Mouse (Mus musculus) ES-E14 (cell line): Measurements from ENCODE around the gene Hsp90ab1. TPM values are rescaled to one million over a fixed set of nuclear protein-coding genes. Genes with fewer than 3 reads are reported as not detected.
A peak's percentile ranks its signal among the peaks of the same experiment; 100 is the strongest.

Experiments used
- DNase-seq: peaks from one replicate; pipeline ENCODE4 v3.0.0-alpha.2; 2013; ENCODE audit warnings: low read depth, low spot score
- H3K27ac ChIP-seq: 2 replicates; pipeline ENCODE4 v1.5.1; 2012; ENCODE audit warnings: low read depth, mild to moderate bottlenecking, low read length, moderate library complexity, mixed read lengths; ENCODE audit not compliant: poor library complexity, insufficient read depth, severe bottlenecking
- H3K36me3 ChIP-seq: 2 replicates; pipeline ENCODE4 v1.6.1; 2012; ENCODE audit warnings: mild to moderate bottlenecking, low read length, moderate library complexity, mixed read lengths; ENCODE audit not compliant: control insufficient read depth, poor library complexity, insufficient read depth, severe bottlenecking
- H3K4me1 ChIP-seq, 2 experiments: fragments of 150-350 bp in 1 of 2; sonication (generic) in 1 of 2; 2 replicates each; pipeline ENCODE4 v1.6.1; 2012; ENCODE audit warnings: low read length in 2 of 2, mild to moderate bottlenecking in 1 of 2, mixed read lengths in 1 of 2; ENCODE audit not compliant: control insufficient read depth in 2 of 2, insufficient read depth in 2 of 2, poor library complexity in 1 of 2
- H3K4me3 ChIP-seq, 2 experiments: fragments of 150-350 bp in 1 of 2; sonication (generic) in 1 of 2; 2 replicates each; pipeline ENCODE4 v1.5.1; 2012; ENCODE audit warnings: low read length in 2 of 2, low read depth in 1 of 2, mild to moderate bottlenecking in 1 of 2, mixed read lengths in 1 of 2; ENCODE audit not compliant: insufficient read depth in 1 of 2, poor library complexity in 1 of 2, severe bottlenecking in 1 of 2
- H3K9ac ChIP-seq: 2 replicates; pipeline ENCODE4 v1.6.1; 2012; ENCODE audit warnings: low read depth, mild to moderate bottlenecking, low read length, mixed read lengths; ENCODE audit not compliant: poor library complexity, insufficient read depth, severe bottlenecking
- H3K9me3 ChIP-seq: fragments of 150-350 bp; sonication (generic); 2 replicates; pipeline ENCODE4 v1.6.1; 2012; ENCODE audit warnings: low read depth, mild to moderate bottlenecking, low read length; ENCODE audit not compliant: control insufficient read depth, insufficient read depth
- CHD2 ChIP-seq: IDR thresholded peaks from 2 replicates; pipeline ENCODE4 v1.6.1; 2014; ENCODE audit warnings: mild to moderate bottlenecking, low read depth, low read length, inconsistent platforms
- HCFC1 ChIP-seq: IDR thresholded peaks from 2 replicates; pipeline ENCODE4 v1.6.1; 2012; ENCODE audit warnings: low read length, inconsistent platforms, borderline replicate concordance; ENCODE audit not compliant: insufficient read depth
- MAFK ChIP-seq: IDR thresholded peaks from 2 replicates; pipeline ENCODE4 v1.6.1; 2014; ENCODE audit warnings: mild to moderate bottlenecking, low read depth, low read length, inconsistent platforms; ENCODE audit not compliant: insufficient read depth
- ZC3H11A ChIP-seq: IDR thresholded peaks from 2 replicates; pipeline ENCODE4 v1.6.1; 2012; ENCODE audit warnings: low read depth, mild to moderate bottlenecking, inconsistent platforms, low read length, borderline replicate concordance
- ZNF384 ChIP-seq: IDR thresholded peaks from 2 replicates; pipeline ENCODE4 v1.6.1; 2012; ENCODE audit warnings: low read depth, low read length, inconsistent platforms
- in situ Hi-C, 2 experiments: fragments of 600-800 bp; cut with MboI; formaldehyde crosslinking; loops; one replicate each; pipeline ENCODE4 v1.15.1; 2025; ENCODE audit warnings: low sequenced_read_pairs in 2 of 2, inconsistent platforms in 1 of 2; ENCODE audit not compliant: unreplicated experiment in 2 of 2
- total RNA-seq: library from RNA; depleted of rRNA; stranded (reverse); fragments of 300-350 nt; gene quantifications from 2 replicates; pipeline ENCODE4 v1.2.3, GENCODE M21; 2012

Gene Hsp90ab1
- total RNA-seq, 1 experiment: 1,660 TPM

DNA sequence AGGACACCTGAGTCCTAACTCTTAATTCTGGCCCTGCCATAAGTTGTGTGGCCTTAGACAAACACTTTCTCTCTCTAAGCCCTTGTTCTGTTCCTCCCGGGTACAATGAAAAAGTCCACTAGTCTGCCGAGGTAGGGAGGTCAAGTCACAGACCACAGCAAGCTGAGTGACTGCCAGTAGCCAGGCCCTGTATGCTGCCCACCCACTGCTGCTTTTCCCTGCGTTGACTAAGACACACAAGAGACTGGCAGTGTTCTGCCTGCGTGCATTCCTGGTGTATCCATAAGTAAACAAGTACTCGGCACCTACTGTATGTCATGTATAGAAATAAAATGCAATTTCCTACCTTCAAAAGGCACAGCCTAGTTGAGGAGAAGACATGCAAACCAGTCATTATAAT is 22.8 kb downstream of the Hsp90ab1 start:
- TF ChIP-seq ZC3H11A: no peak
- no peak for TF ChIP-seq ZNF384
- TF ChIP-seq HCFC1: no peak
- no peak for TF ChIP-seq CHD2
- no peak for TF ChIP-seq MAFK
- in situ Hi-C loops: loop anchor here (10.0 kb wide), 1 partner anchor 75 kb away; the partner anchor contains the start of gene Spats1 (in 2 of the 2)
- Histone ChIP-seq H3K27ac (no peak overlapping the region), H3K9me3 (no peaks in the 10 kb centered on the region), H3K4me1 (peaks cover 4% of the 10 kb centered on the region in 2 experiments; a peak in 2 of 4 replicates), H3K9ac (no peak overlapping the region), H3K4me3 (peak overlapping the region in 1 of 2 experiments; percentile 71; a peak in 1 of 4 replicates), H3K36me3 (no peaks in the 10 kb centered on the region)
- DNase-seq: no peak

DNA sequence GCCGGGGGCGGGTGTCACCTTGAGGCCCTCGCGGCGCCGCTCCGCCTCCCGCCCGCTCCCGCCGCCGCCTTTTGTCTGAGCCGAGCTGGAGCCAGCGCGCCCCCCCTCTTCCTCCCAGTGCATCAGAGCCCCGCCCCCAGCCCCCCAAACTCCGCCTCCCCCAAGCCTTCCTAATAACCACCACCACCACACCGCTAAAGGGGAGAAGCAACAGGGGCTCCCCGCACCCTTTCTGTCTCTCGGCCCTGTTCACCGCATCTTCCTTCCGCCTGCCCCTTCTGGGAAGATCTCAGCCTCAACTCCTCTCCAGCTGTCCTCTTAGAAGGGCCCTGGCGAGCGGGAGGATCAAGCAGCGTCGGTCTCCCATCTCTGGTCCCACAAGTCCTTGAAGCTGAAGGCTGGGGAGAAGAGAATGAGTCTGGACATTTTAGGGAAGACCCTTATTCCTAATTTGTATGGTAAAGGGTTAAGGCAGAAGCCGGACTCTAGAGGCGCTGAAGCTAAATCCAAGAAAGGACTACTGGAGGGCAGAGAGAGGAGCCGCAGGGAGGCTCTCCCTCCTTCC is 23.4 kb downstream of the Hsp90ab1 start, which contains the start of gene Tmem151b:
Tmem151b (minus strand) TSS at position 61 of the 565 bp plus-strand sequence.
- Histone ChIP-seq H3K9me3 (no peaks in the 10 kb centered on the region), H3K27ac (no peak within 1 kb of the TSS), H3K4me3 (peak within 1 kb of the TSS; percentile 81 to 90), H3K9ac (peak within 1 kb of the TSS; percentile 75), H3K4me1 (peaks cover 2 to 5% of the 10 kb centered on the region in 2 experiments; a peak in 1 of 4 replicates), H3K36me3 (no peaks in the 10 kb centered on the region)
- no peak for DNase-seq
- no peak for TF ChIP-seq MAFK
- no peak for TF ChIP-seq HCFC1
- no peak for TF ChIP-seq ZC3H11A
- no peak for TF ChIP-seq CHD2
- in situ Hi-C loops: loop anchor here (10.0 kb wide), 1 partner anchor 75 kb away; the partner anchor contains the start of gene Spats1 (in 2 of the 2)

DNA sequence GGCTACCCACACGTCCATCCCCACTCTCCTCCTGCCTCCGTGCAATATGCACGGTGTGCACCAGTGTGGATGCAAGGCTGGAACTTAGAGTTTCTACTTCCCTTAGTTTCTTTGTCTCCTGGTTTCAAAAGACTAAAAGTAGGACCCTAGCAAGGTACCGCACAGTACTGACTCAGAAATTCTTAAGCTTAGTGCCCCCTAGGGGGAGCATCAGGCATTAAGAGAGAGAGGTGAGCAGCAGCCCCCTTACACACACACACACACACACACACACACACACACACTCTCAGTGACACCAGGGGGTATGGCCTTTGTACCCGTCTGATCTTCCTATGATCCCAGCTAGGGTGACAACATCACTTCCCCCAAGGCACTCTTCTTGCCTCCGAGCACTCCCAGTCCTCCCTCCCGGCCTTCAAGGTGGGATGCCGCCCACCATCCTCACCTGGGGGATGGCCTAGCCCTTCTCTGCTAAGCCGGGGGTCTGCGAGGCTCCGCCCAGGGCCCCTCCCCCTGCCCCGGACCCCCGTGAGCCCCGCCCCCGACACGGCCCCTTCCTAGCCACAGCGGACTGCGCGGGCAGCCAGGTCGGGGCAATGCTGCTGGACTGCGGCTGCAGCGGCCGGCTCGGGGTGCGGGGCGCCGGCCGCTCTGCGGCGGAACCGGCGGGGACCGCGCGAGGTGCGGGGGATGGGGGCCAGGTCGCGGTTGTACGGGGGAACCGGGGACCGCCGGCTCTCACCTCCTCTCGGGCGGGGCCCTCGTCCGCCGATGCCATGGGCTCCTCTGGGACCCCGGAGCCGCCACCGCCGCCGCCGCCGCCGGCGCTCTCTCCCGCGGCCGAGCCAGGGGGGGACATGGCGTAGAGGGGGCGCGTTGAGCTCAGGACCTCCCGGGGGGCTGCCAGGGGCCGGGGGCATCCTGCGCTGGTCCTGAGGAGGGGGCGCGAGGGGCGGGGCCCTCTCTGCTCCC is 24.2 kb downstream of the Hsp90ab1 start:
- peaks cover 2 to 11% of the 10 kb centered on the region in 2 experiments; a peak in 2 of 4 replicates for H3K4me1 ChIP-seq
- TF ChIP-seq ZNF384: no peak
- no peak for TF ChIP-seq HCFC1
- no peak for TF ChIP-seq ZC3H11A
- no peak for TF ChIP-seq MAFK
- no peak for TF ChIP-seq CHD2

DNA sequence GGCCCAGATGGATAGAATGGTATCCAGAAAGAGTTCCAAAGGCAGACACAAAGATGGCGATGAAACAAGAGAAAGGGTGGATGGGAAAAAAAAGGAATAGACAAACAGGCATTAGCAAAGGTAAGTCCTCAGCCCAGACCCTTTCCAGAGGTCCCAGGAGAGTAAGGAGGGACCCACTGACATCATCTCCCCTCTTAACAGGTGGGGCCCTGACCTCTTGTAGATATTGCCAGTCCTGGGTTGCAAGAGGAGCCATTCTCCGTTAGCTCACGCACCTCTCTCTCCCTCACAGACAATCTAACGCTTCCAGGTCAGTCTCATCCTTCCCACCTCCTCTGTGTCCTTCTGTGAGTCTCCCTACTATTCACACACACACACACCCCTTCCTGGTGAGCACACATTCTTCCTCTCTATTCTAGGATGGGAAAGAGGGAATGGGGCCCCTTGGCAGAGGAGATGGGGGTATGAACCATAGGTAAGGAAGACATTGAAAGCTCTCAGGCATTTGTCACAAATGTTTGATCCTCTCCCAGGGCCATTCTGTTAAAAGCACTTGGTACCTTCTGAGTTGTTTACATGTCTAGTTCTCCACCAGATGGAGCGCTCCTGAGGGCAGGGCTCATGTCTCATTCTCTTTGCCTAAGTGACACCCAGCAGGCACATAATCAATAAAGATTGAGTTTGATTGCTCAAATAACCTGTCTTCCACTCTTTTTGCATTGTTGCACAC is 25.4 kb downstream of the Hsp90ab1 start:
- H3K4me1 ChIP-seq: peaks cover 4 to 17% of the 10 kb centered on the region in 2 experiments; a peak in 3 of 4 replicates
- no peaks in the 10 kb centered on the region for H3K36me3 ChIP-seq
- no peak overlapping the region for H3K27ac ChIP-seq
- no peak overlapping the region for H3K4me3 ChIP-seq
- DNase-seq: no peak
- no peak overlapping the region for H3K9ac ChIP-seq
- no peaks in the 10 kb centered on the region for H3K9me3 ChIP-seq
- no peak for TF ChIP-seq CHD2
- TF ChIP-seq HCFC1: no peak
- no peak for TF ChIP-seq MAFK
- TF ChIP-seq ZNF384: no peak
- TF ChIP-seq ZC3H11A: no peak
- in situ Hi-C loops: no loop called here

More for the DNA sequence above, 24.2 kb downstream of the Hsp90ab1 start:
- Histone ChIP-seq H3K36me3 (no peaks in the 10 kb centered on the region), H3K9me3 (no peaks in the 10 kb centered on the region), H3K9ac (peak overlapping the region; percentile 75), H3K27ac (no peak overlapping the region), H3K4me3 (peak overlapping the region; percentile 81 to 90)
- peak; percentile 74 for DNase-seq
- in situ Hi-C loops: no loop called here
